Mouse (Mus musculus) kidney, adult 8-10 months (tissue): ENCODE results near the gene Tgm6.

Source experiments
- DNase-seq, 2 experiments: peaks; one replicate each; pipeline ENCODE4 v3.0.0; 2022

Gene Tgm6

GRCm38 (mm10) chr2:130178706-130179506 lies 66.7 kb downstream of the Tgm6 start, which contains the start of gene Snrpb:
Snrpb (minus strand) TSS chr2:130179403.
- peak; percentile 85 to 90 for DNase-seq

GRCm38 (mm10) chr2:130179507-130180019 lies 67.3 kb downstream of the Tgm6 start:
- no peak for DNase-seq

- no peak for DNase-seq
Measured at GRCm38 (mm10) chr2:130188391-130188790, 76.2 kb downstream of the Tgm6 start.

- no peak for DNase-seq
Measured at GRCm38 (mm10) chr2:130194894-130195293, 82.7 kb downstream of the Tgm6 start, which contains the start of gene Tmc2. Tmc2 (plus strand) TSS chr2:130195194.

- no peak for DNase-seq
Measured at GRCm38 (mm10) chr2:130200961-130201360, 88.7 kb downstream of the Tgm6 start.
